Mouse (Mus musculus) liver, postnatal 0 days (tissue): Measurements from ENCODE around the gene Tm7sf3.

ENCODE experiments used
- CTCF ChIP-seq: sonication (generic); IDR thresholded peaks from 2 replicates; pipeline ENCODE4 v1.5.1; 2016; ENCODE audit warnings: antibody characterized with exemption, low read depth
- EP300 ChIP-seq: IDR thresholded peaks from 2 replicates; pipeline ENCODE4 v1.6.1; 2016; ENCODE audit warnings: antibody characterized with exemption, low read depth, mild to moderate bottlenecking

DNA sequence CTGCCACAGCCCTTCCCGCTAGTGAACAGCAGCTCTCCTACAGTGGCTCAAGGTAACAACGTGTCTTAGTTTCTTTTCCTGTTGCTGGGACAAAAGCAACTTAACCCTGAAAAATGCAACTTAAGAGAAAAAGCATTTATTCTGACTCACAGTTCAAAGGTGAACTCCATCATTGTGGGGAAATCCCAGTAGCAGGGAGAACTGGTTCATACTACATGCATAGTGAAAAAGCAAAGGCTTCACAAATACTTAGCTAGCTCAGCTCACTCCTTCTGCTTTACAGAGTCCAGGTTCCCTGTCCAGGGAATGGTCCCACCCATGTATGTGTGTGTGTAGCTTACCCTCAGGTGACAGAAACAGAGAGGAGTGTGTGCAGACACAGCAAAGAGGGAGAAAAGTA, 26.0 kb downstream of the Tm7sf3 start:
- TF ChIP-seq CTCF (no peak), EP300 (no peak)
